Mouse (Mus musculus) heart, adult 2 months (tissue): ENCODE measurements around the gene Mrpl10.

Experiments
- CTCF ChIP-seq: fragments of 200-600 bp; IDR thresholded peaks from 2 replicates; pipeline ENCODE4 v1.8.1; 2022; ENCODE audit warnings: antibody characterized with exemption, mild to moderate bottlenecking, moderate library complexity
- POLR2A ChIP-seq: fragments of 200-500 bp; IDR thresholded peaks from 2 replicates; pipeline ENCODE4 v1.6.1; 2011; ENCODE audit warnings: mild to moderate bottlenecking, low read depth, low read length, control low read depth; ENCODE audit not compliant: insufficient read depth

GRCm38 (mm10) chr11:97018583-97019344, 22.6 kb upstream of the Mrpl10 start:
- no peak for TF ChIP-seq POLR2A
- no peak for TF ChIP-seq CTCF
